Mouse (Mus musculus): ENCODE measurements around the gene Lrrtm3. TPM values are rescaled to one million over a fixed set of nuclear protein-coding genes. Genes with fewer than 3 reads are reported as not detected.

Lrrtm3 gene
- total RNA-seq, 2 experiments from 2014 or later: 73.1 to 75.5 TPM

- intact Hi-C loops (cut with DNase I): loop anchor here (10.0 kb wide), 1 partner anchor 276 kb away; no protein-coding TSS in a partner anchor
- Histone ChIP-seq H3K27ac (no peak overlapping the region), H3K4me3 (no peak overlapping the region)
- DNase-seq (ENCODE audit: extremely low spot score in 1 of 2, low spot score in 2 of 2): no peak
- no peak for TF ChIP-seq CTCF (IDR thresholded peaks at IDR 0.05)
Measured at GRCm38 (mm10) chr10:63880462-63880903, 209.6 kb downstream of the Lrrtm3 start.

Other genes starting within 250 kb of the Lrrtm3 start
- gene Gm10118, start 162.8 kb downstream of the Lrrtm3 start, total RNA-seq (2021): 1 to 10 TPM; 7.8 to 8.3 TPM

Data from left cerebral cortex, adult 2 months (tissue).